Mouse (Mus musculus) 416B (cell line): Measurements from ENCODE around the gene Gng12.
A peak's percentile ranks its signal among the peaks of the same experiment; 100 is the strongest.
"Not testable (repeated sequence)": the region's sequence is repeated elsewhere in the genome, so short reads cannot be mapped to it uniquely, and the experiment has no call there.

Experiments used
- DNase-seq: peaks from one replicate; pipeline ENCODE4 v3.0.0; 2011; ENCODE audit warnings: low read depth

Gene Gng12

GRCm38 (mm10) chr6:66992232-66992631, 96.0 kb downstream of the Gng12 start:
- no peak for DNase-seq

GRCm38 (mm10) chr6:66992786-66993185, 96.6 kb downstream of the Gng12 start:
- no peak for DNase-seq

- DNase-seq, result no peak
Observed at GRCm38 (mm10) chr6:66994981-66995380, 98.8 kb downstream of the Gng12 start.

GRCm38 (mm10) chr6:66995825-66996224, 99.6 kb downstream of the Gng12 start:
- peak; percentile 52 for DNase-seq

- DNase-seq, result no peak
Observed at GRCm38 (mm10) chr6:66996257-66996656, 100.1 kb downstream of the Gng12 start.

- no peak for DNase-seq
Observed at GRCm38 (mm10) chr6:66998645-66999044, 102.4 kb downstream of the Gng12 start.

- no peak for DNase-seq
Observed at GRCm38 (mm10) chr6:66999800-67000199, 103.6 kb downstream of the Gng12 start.

- no peak for DNase-seq
Observed at GRCm38 (mm10) chr6:67009888-67010287, 113.7 kb downstream of the Gng12 start.

GRCm38 (mm10) chr6:67010370-67011216, 114.4 kb downstream of the Gng12 start:
- no peak for DNase-seq

- no peak for DNase-seq
Observed at GRCm38 (mm10) chr6:67011217-67011518, 115.0 kb downstream of the Gng12 start.

GRCm38 (mm10) chr6:67013293-67013948, 117.2 kb downstream of the Gng12 start:
- no peak for DNase-seq

GRCm38 (mm10) chr6:67013949-67014678, 117.9 kb downstream of the Gng12 start:
- no peak for DNase-seq

GRCm38 (mm10) chr6:67014679-67015075, 118.5 kb downstream of the Gng12 start:
- DNase-seq, result peak; percentile 75

GRCm38 (mm10) chr6:67015739-67016519, 119.7 kb downstream of the Gng12 start:
- DNase-seq, result no peak

- no peak for DNase-seq
Observed at GRCm38 (mm10) chr6:67016520-67017111, 120.4 kb downstream of the Gng12 start.

GRCm38 (mm10) chr6:67018365-67018764, 122.2 kb downstream of the Gng12 start:
- no peak for DNase-seq

GRCm38 (mm10) chr6:67019001-67019400, 122.8 kb downstream of the Gng12 start:
- DNase-seq, result not testable (repeated sequence)

GRCm38 (mm10) chr6:67021308-67021707, 125.1 kb downstream of the Gng12 start:
- DNase-seq, result no peak

GRCm38 (mm10) chr6:67023729-67024128, 127.5 kb downstream of the Gng12 start:
- DNase-seq, result no peak

GRCm38 (mm10) chr6:67026661-67027060, 130.5 kb downstream of the Gng12 start:
- DNase-seq, result no peak

GRCm38 (mm10) chr6:67027438-67028142, 131.4 kb downstream of the Gng12 start:
- DNase-seq, result peak; percentile 63
